9 mouse cellular contexts compared by ENCODE assay signal in genomic region chr2:93469118-93469517, GRCm38 (mm10). TPM values are rescaled to one million over a fixed set of nuclear protein-coding genes. Genes with fewer than 3 reads are reported as not detected.
DNase-seq lines count a peak whose midpoint lies in the region; ATAC-seq and TF ChIP-seq lines count a peak whose summit lies in the region.
"Had no signal": no experiment of that assay in that cellular context is flagged by ENCODE, and none has a peak within 500 bp of the region (broad histone marks: within the 10 kb centered on the region; RNA-seq: fewer than 3 reads in every experiment).

No protein-coding gene starts in this region.

- H3K9ac ChIP-seq in limb, embryonic 11.5 days (ENCODE audit: low read length), result no peak overlapping the region
- H3K9ac ChIP-seq: embryonic facial prominence, embryonic 12.5 days had no signal

- WGBS in limb, embryonic 11.5 days, result 7% methylated on average over 7 of the region's 7 CpGs

- DNase-seq in CD4-positive, CD25-positive, alpha-beta regulatory T cell, adult 2 months (ENCODE audit: low read depth, low spot score), result peak; percentile 62
- DNase-seq in layer of hippocampus, adult 2 months (ENCODE audit: low spot score in 2 of 2), result peak in 1 of 2 experiments; percentile 37
- no peak for DNase-seq in layer of hippocampus, adult 9-11 months
- DNase-seq in ES-CJ7 (ENCODE audit: low read depth, low spot score), result peak; percentile 37
- peak; percentile 72 for DNase-seq in limb, embryonic 11.5 days (ENCODE audit: low spot score)
- DNase-seq in thymus, postnatal 10 days (ENCODE audit: low spot score in 2 of 2), result peak; percentile 37 to 58
- DNase-seq in right cerebral cortex, adult 18-20 months, result no peak

- ATAC-seq in CD4-positive, CD25-positive, alpha-beta regulatory T cell, adult 4 months, result no peak
- no peak for ATAC-seq in limb, embryonic 11.5 days (ENCODE audit: insufficient number of reproducible peaks, low FRiP score, low TSS enrichment, low read depth)

- H3K4me3 ChIP-seq in layer of hippocampus, adult 2 months, result no peak overlapping the region
- H3K4me3 ChIP-seq in limb, embryonic 11.5 days (ENCODE audit: low read depth, low read length), result no peak overlapping the region
- H3K4me3 ChIP-seq: embryonic facial prominence, embryonic 12.5 days had no signal

- no peaks in the 10 kb centered on the region for H3K27me3 ChIP-seq in limb, embryonic 11.5 days (ENCODE audit: control insufficient read depth, insufficient read depth, low read length)
- H3K27me3 ChIP-seq: embryonic facial prominence, embryonic 12.5 days had no signal

- H3K27ac ChIP-seq in layer of hippocampus, adult 2 months, result no peak overlapping the region
- no peak overlapping the region for H3K27ac ChIP-seq in limb, embryonic 11.5 days (replicated peaks; ENCODE audit: low read depth, low read length)

- no peaks in the 10 kb centered on the region for H3K36me3 ChIP-seq in limb, embryonic 11.5 days (ENCODE audit: control insufficient read depth, insufficient read depth, low read length)
- H3K36me3 ChIP-seq: embryonic facial prominence, embryonic 12.5 days had no signal

- H3K4me2 ChIP-seq in limb, embryonic 11.5 days (ENCODE audit: low read depth, severe bottlenecking), result no peak overlapping the region

- peak; percentile 77 for TF ChIP-seq CTCF in layer of hippocampus, adult 2 months (conservative IDR thresholded peaks at IDR 0.05)

- no peaks in the 10 kb centered on the region for H3K9me3 ChIP-seq in limb, embryonic 11.5 days (ENCODE audit: control insufficient read depth, low read length)
- H3K9me3 ChIP-seq: embryonic facial prominence, embryonic 12.5 days had no signal

- H3K4me1 ChIP-seq in limb, embryonic 11.5 days (ENCODE audit: control insufficient read depth, insufficient read depth, low read length), result peaks cover 10% of the 10 kb centered on the region

RNA-seq across cellular contexts. Expression of gene Cd82, which starts 6.2 kb away (rescaled TPM):
- polyA plus RNA-seq in CD4-positive, CD25-positive, alpha-beta regulatory T cell, adult 4 months (2017; shearing (Covaris generic)), result 1,000 to 10,000 TPM in 1 of 2 experiments, 100 to 1,000 TPM in 1; 432 to 1,042 TPM
- 10 to 100 TPM; 17.2 to 17.9 TPM for total RNA-seq in layer of hippocampus, adult 2 months (2021)
- 5.4 and 6.0 TPM in 2 replicates for polyA plus RNA-seq in limb, embryonic 11.5 days (2014; fragmentation: Nextera tagmentation; extraction: Ambion mirVana)

Comparison
In these comparisons a context has a peak if more than half of its experiments do, and no peak if none do; other contexts are left out.
1. DNase-seq: peak in CD4-positive, CD25-positive, alpha-beta regulatory T cell, adult 2 months (single experiment), ES-CJ7 (single experiment), limb, embryonic 11.5 days (single experiment) and thymus, postnatal 10 days (2 of 2); none in layer of hippocampus, adult 9-11 months (single experiment) and right cerebral cortex, adult 18-20 months (single experiment).
2. RNA of gene Cd82, which starts 6.2 kb away (polyA plus RNA-seq): 432 to 1,042 TPM in CD4-positive, CD25-positive, alpha-beta regulatory T cell, adult 4 months; 5.4 to 6.0 TPM in limb, embryonic 11.5 days; every median in the first group is over 10 times any median in the second.